In genomic region chr9:122051096-122051495, GRCm38 (mm10) we compare ENCODE assay signal across 18 mouse cellular contexts. TPM values are rescaled to one million over a fixed set of nuclear protein-coding genes. Genes with fewer than 3 reads are reported as not detected.
DNase-seq lines count a peak whose midpoint lies in the region; ATAC-seq and TF ChIP-seq lines count a peak whose summit lies in the region.
"Had no signal": no experiment of that assay in that cellular context is flagged by ENCODE, and none has a peak within 500 bp of the region (broad histone marks: within the 10 kb centered on the region; RNA-seq: fewer than 3 reads in every experiment).

No protein-coding gene starts in this region.

- peak overlapping the region; percentile 77 for H3K27ac ChIP-seq in cerebellum, adult 2 months (ENCODE audit: insufficient read depth, low read length)
- no peak overlapping the region for H3K27ac ChIP-seq in intestine, embryonic 16.5 days (ENCODE audit: low read length)
- H3K27ac ChIP-seq in intestine, postnatal 0 days (ENCODE audit: low read depth, low read length): no peak overlapping the region
- H3K27ac ChIP-seq: embryonic facial prominence, embryonic 15.5 days; forebrain, embryonic 10.5 days; limb, embryonic 15.5 days; midbrain, embryonic 10.5 days; neural tube, embryonic 12.5 days had no signal

- no peaks in the 10 kb centered on the region for H3K9me3 ChIP-seq in intestine, embryonic 16.5 days (ENCODE audit: control insufficient read depth, low read length)
- no peaks in the 10 kb centered on the region for H3K9me3 ChIP-seq in intestine, postnatal 0 days (ENCODE audit: control insufficient read depth)
- H3K9me3 ChIP-seq: embryonic facial prominence, embryonic 15.5 days; forebrain, embryonic 10.5 days; limb, embryonic 15.5 days; midbrain, embryonic 10.5 days; neural tube, embryonic 12.5 days had no signal

- H3K4me2 ChIP-seq in intestine, embryonic 16.5 days (ENCODE audit: low read depth, low read length): no peak overlapping the region
- no peak overlapping the region for H3K4me2 ChIP-seq in intestine, postnatal 0 days (replicated peaks; ENCODE audit: low read depth)
- H3K4me2 ChIP-seq: embryonic facial prominence, embryonic 15.5 days; limb, embryonic 15.5 days; neural tube, embryonic 12.5 days had no signal

- ATAC-seq in intestine, embryonic 16.5 days: peak; percentile 50; the same call in 1 of the 2 replicates
- no peak for ATAC-seq in intestine, postnatal 0 days
- ATAC-seq: liver, postnatal 0 days had no signal

- no peak for DNase-seq in cerebellum, adult 2 months
- DNase-seq in cerebellum, postnatal 4 days (ENCODE audit: low spot score in 2 of 2): no peak
- peak; percentile 34 for DNase-seq in lung, postnatal 36 days
- no peak for DNase-seq in lung, adult 18-20 months
- DNase-seq in spleen, postnatal 10 days (ENCODE audit: low spot score in 2 of 2): no peak
- DNase-seq: adrenal gland, adult 2 months; embryo, embryonic 11 days; heart, adult 18-20 months; liver, postnatal 0 days; spleen, adult 18-20 months; thymus, postnatal 14 days had no signal

- H3K27me3 ChIP-seq in cerebellum, adult 2 months (ENCODE audit: control insufficient read depth, insufficient read depth, low read length): no peaks in the 10 kb centered on the region
- no peaks in the 10 kb centered on the region for H3K27me3 ChIP-seq in intestine, embryonic 16.5 days (replicated peaks; ENCODE audit: control insufficient read depth, insufficient read depth, low read length)
- H3K27me3 ChIP-seq in intestine, postnatal 0 days (replicated peaks; ENCODE audit: control insufficient read depth, insufficient read depth, low read length): no peaks in the 10 kb centered on the region
- H3K27me3 ChIP-seq: embryonic facial prominence, embryonic 15.5 days; limb, embryonic 15.5 days; neural tube, embryonic 12.5 days had no signal

- 41% methylated on average over 6 of the region's 6 CpGs for WGBS in cerebellum, adult 2 months
- 37% methylated on average over 6 of the region's 6 CpGs for WGBS in intestine, embryonic 16.5 days
- 39% methylated on average over 6 of the region's 6 CpGs for WGBS in intestine, postnatal 0 days

- H3K4me1 ChIP-seq in cerebellum, adult 2 months (ENCODE audit: control insufficient read depth, insufficient read depth, low read length): peaks cover 62% of the 10 kb centered on the region
- H3K4me1 ChIP-seq in intestine, embryonic 16.5 days (ENCODE audit: control insufficient read depth, insufficient read depth, low read length): no peaks in the 10 kb centered on the region; the same call in 1 of the 2 replicates
- H3K4me1 ChIP-seq in intestine, postnatal 0 days (replicated peaks; ENCODE audit: control insufficient read depth, insufficient read depth, low read length): no peaks in the 10 kb centered on the region
- H3K4me1 ChIP-seq: embryonic facial prominence, embryonic 15.5 days; limb, embryonic 15.5 days had no signal

- H3K4me3 ChIP-seq in cerebellum, adult 2 months (replicated peaks; ENCODE audit: insufficient read depth, low read depth, low read length): peak overlapping the region; percentile 19
- no peak overlapping the region for H3K4me3 ChIP-seq in intestine, embryonic 16.5 days (ENCODE audit: low read length)
- H3K4me3 ChIP-seq in intestine, postnatal 0 days (ENCODE audit: low read depth, low read length): no peak overlapping the region
- H3K4me3 ChIP-seq: embryonic facial prominence, embryonic 15.5 days; forebrain, embryonic 10.5 days; limb, embryonic 15.5 days; midbrain, embryonic 10.5 days; neural tube, embryonic 12.5 days had no signal

- TF ChIP-seq CTCF in cerebellum, adult 2 months (IDR thresholded peaks at IDR 0.05; ENCODE audit: borderline replicate concordance, insufficient read depth, low read depth, low read length): no peak
- no peak for TF ChIP-seq CTCF in intestine, postnatal 0 days (IDR thresholded peaks at IDR 0.05; ENCODE audit: low read depth)

- H3K36me3 ChIP-seq in intestine, embryonic 16.5 days (ENCODE audit: control insufficient read depth, insufficient read depth, low read length): no peaks in the 10 kb centered on the region
- H3K36me3 ChIP-seq in intestine, postnatal 0 days (ENCODE audit: control insufficient read depth, insufficient read depth): no peaks in the 10 kb centered on the region
- H3K36me3 ChIP-seq: embryonic facial prominence, embryonic 15.5 days; forebrain, embryonic 10.5 days; limb, embryonic 15.5 days; midbrain, embryonic 10.5 days; neural tube, embryonic 12.5 days had no signal

- no peak overlapping the region; the same call in 1 of the 2 replicates for H3K9ac ChIP-seq in intestine, embryonic 16.5 days (ENCODE audit: low read depth, low read length)
- H3K9ac ChIP-seq in intestine, postnatal 0 days (ENCODE audit: low read depth, low read length): no peak overlapping the region
- H3K9ac ChIP-seq: embryonic facial prominence, embryonic 15.5 days; limb, embryonic 15.5 days; liver, postnatal 0 days; neural tube, embryonic 12.5 days had no signal

- no peak for TF ChIP-seq POLR2A in cerebellum, adult 2 months (IDR thresholded peaks at IDR 0.05; ENCODE audit: borderline replicate concordance, insufficient read depth, low read length)

RNA-seq across cellular contexts. Expression of gene Pomgnt2, which starts 54.2 kb away (rescaled TPM):
- 41.0 and 43.5 TPM in 2 replicates for polyA plus RNA-seq in cerebellum, adult 2 months (2012; rRNA removed)
- polyA plus RNA-seq in intestine, embryonic 16.5 days (2015; fragmentation: Nextera tagmentation; extraction: Ambion mirVana): 14.4 and 15.9 TPM in 2 replicates
- 5.7 and 7.3 TPM in 2 replicates for polyA plus RNA-seq in intestine, postnatal 0 days (2015; fragmentation: Nextera tagmentation; extraction: Ambion mirVana)
